Mouse (Mus musculus) urinary bladder, postnatal 25 days (tissue): ENCODE results near the gene Rbbp4.

ENCODE experiments used
- DNase-seq: peaks from one replicate; pipeline ENCODE4 v3.0.0; 2022; ENCODE audit warnings: low spot score

Rbbp4 gene

DNA sequence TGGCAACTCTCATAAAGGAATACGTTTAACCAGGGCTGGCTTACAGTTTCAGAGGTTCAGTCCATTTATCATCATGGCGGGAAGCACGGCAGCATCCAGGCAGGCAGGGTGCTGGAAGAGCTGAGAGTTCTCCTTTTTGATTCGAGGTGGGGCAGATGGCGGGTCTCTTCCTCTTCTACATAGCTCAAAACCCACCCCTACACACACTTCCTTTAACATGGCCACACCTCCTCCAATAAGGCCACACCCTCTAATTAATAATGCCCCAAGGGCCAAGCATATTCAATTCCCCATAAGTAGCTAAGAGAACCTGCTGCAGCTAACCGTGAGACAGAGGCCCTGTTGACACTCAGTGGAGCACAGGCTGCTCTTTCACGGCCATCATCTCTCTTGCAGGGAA, 42.3 kb downstream of the Rbbp4 start:
- no peak for DNase-seq

DNA sequence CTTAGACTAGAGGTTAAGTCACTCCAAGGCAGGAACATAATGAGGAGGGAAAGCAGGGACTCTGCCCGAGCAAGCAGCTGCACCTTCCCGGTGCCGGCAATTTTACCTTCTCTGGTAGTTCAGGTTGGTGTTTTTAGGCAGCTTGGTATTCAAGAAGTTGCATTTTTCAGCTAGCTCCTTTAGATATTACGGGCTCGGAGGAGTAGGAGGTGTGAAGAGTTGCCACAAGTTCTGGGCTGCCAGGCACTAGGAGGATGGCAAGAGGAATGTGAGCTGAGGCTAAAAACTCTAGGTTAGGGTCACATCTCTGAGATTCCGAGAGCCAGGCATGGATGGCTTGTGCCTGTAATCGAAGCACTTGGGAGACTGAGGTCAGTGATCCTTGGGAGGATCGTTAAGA, 45.5 kb downstream of the Rbbp4 start:
- no peak for DNase-seq

DNA sequence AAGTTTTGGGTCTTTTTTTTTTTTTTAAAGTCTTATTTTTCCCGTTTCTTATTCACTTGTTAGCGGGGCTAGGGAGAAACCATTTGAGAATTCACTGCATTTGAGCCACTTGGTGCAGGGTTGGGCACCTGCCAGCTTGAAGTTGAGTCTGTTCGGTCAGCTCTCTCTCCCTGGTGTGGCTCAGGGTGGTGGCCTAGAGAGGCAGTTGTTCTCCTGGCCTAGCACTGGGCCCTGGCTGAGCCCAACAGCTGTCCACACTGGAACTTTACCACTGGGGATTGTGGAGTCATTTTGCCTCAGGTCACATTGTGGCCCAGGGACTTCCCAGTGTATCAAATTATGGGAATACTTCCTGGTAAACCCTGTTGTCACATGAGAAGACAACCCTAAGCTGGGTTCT, 47.1 kb downstream of the Rbbp4 start:
- no peak for DNase-seq

DNA sequence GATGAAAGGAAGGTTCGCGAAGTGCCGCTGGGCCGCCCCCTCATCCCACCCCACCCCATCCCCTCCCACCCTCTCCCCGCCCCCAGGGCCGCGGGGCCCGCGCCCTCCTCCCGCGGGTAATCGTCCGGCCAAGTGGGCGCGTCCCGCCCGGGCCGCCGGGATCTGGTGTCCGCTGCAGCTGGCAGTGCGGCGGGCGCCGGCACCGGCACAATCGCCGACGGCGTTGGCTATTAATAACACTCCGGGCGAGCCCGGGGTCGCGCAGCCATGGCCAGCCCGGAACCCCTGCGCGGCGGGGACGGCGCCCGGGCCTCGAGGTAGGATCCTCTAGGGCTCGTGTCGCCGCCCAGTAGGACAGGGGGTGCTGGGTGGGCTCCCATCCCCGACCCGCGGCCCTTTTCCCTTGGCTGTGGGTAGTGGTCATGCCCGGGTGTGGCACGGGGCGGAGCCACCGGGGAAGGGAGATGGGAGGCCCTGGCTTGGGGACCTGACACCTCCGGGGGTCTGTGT, 47.6 kb downstream of the Rbbp4 start, which contains the start of gene Sync:
Gene Sync, plus strand, starts transcription at position 146 of the 510 bp plus-strand sequence.
- DNase-seq = peak; percentile 28

DNA sequence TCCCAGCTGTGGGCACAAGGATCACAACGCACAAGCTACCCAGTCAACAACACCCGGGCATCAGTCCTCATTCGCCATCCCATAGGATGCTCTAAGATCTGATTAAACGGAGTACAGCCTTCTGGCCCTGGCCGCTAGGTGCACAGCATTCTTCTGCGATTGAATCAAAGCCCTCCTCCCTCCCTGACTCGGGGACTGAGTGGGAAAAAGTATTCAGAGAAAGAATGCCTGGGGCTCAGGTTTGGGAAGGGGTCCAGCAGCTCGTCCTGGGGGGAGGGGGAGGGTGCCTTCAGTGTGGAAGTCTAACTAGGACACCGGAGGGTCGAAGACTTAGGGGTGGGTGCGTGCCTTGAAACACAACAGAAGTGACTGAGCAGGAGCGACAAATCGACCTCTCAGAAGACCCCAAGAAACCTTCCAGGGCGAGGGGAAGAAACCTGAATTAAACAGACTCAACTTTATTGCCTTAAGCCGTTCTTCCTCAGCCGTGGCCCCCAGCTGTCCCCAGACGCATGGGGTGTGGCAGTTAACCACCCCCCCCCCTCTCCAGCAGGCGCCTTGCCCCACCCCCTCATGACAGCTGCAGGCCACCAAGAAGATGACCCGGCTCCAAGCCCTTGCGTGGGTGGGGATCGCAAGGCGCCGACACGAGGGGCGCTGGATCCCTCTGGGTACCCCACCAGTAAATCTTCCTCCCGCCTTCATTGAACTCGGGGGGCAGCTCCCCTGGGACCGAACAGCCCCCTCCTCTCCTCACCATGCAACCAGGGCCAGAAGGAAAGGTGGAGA, 48.3 kb downstream of the Rbbp4 start:
- DNase-seq = no peak

DNA sequence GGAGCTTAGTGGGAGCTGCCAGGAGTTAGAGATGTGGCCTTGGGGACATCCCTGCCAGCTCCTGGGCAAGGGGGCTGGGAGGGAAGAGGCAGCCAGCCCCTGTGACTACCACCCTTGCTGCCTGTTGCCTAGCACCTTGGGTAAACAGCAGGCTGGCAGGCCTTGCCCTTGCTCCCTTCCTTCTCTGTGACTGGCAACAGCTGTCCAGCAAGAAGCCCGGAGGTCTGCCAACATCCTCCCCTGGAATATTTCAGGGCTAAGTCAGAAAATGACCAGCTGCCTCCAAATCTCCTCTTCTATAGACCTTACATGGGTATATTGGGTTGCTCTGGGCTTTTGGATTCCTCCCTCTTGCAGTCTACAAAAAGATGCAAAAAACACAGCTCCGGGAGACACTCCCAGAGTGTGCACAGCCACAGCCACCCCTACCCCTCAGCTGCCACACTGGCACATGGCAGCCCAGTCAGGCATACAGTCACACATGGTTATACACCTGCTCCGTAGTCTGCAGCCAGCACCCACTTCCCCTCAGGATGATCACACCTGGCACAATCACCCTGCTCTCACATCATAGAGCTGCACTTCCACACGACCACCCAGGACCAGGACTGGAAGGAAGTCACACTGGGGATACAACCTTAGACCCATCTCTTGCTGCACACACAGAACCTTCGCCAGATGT, 49.0 kb downstream of the Rbbp4 start:
- DNase-seq = no peak

DNA sequence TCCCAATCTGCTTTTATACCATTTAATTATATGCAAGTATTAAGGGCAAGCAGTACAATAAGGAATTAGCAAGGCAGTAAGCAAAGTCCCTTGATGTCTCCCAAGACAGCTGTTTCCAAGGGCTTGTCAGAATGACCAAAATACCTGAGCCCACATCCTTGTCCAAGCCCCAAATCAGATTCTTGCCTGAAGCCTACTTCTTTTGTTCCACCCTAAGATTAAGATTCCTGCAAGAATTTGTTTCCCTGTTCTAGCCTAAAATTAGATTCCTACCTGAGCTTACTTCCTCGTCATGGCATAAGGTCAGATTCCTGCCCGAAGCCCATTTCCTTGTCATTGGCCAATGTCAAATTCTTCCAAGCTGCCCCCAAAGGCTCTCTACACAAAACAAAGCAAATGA, 50.5 kb downstream of the Rbbp4 start:
- no peak for DNase-seq

DNA sequence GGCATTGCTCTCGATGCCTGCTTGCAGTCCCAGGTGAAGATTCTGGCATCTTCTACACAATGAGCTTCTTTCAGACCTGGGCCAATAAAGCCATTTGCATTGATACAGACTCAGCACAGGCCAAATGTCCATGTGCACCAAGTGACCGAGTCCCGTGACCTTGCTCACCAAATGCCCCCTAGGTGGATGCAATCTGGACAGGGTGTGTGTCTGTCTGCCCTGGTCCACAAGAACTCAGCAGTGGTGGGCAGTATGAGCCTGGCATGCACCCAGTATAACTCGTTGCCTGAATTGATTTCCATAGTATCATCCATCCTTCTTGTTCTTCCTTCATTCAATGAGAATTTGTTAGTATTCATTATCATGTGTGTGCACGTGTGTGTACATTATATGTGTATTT, 51.9 kb downstream of the Rbbp4 start:
- DNase-seq = no peak

DNA sequence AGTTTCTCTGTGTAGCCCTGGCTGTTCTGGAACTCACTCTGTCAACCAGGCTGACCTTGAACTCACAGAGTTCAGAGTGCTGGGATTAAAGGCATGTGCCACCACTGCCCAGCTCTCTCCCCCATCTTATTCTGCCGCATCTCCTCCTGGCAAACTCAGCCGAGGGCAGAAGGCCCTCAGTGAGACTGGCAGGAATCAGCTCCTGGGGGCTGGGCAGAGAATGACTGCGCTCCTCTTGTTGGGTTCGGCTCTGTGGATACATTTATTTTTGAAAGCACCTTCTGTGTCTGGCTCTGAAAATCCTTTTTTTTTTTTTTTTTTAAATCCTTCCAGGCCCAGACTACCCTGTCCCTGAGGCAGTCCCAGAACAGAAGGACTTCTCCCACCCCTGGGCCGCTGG, 52.4 kb downstream of the Rbbp4 start:
- DNase-seq = no peak

DNA sequence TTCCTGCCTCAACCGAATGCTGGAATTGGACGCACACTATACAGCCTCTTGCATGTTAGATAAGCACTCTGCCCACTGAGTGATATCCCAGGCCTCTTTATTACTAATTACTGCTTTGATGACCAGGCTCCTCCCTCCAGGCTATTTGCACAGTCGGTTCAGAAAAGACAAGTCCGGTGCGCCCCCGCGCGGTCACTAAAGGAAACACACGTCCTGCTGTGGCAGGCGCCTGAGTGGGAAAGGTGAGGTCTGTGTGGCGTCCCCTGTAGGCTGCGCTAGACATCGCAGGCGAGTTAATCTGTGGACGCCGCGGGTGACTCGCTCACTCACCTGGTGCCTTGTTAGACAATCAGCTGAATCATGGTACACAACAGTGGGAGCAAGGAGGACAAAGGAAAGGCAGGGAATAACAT, 58.7 kb downstream of the Rbbp4 start:
- peak; percentile 98 for DNase-seq

DNA sequence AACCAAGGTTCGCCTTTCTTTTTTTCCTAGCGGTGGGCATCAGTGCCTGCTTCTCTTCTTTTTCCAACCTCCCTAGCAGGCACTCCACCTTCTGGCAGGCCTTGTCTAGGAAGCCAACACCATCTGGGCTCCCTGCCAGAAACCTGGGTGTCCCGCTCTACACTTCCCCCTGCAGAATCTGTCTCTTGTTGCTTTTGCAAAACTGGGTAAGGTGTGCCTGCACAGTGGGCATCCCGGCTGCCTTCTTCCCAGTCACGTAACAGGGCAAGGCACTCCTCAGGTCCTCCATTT, 62.5 kb downstream of the Rbbp4 start:
- DNase-seq = peak; percentile 69

DNA sequence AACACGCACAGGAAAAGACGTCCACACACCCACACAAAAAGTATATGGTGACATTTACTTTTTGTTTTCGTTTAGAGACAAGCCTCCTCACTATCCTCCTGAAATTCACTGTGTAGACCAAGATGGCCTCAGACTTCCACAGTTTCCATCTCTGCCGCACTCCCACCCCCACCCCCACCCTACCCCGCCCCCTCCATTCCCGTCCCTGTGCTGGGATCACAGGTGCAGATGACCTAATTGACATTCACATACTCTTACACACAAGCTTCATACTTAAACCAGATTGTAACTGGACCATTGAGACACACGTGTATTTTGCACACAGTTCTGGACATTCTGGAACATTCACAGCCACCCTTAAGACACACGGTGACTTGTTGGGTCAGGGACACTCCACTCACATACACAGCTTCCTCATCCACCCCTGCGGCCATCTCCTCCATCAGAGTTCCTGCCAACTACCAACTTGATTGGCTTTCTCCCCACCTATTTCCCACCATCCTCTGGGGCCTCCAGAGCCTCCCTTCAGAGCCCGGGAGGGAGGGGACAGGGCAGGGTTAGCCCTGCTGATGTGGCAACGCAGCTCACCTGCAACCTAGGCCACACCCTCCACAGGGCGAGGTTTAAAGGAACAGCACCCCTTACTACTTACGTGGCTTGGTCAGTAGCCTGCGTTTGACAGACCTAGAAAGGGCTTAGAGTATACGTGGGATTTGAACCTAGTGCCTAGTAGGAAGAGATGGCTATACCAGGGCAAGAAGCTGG, 63.0 kb downstream of the Rbbp4 start:
- peak; percentile 36 for DNase-seq

DNA sequence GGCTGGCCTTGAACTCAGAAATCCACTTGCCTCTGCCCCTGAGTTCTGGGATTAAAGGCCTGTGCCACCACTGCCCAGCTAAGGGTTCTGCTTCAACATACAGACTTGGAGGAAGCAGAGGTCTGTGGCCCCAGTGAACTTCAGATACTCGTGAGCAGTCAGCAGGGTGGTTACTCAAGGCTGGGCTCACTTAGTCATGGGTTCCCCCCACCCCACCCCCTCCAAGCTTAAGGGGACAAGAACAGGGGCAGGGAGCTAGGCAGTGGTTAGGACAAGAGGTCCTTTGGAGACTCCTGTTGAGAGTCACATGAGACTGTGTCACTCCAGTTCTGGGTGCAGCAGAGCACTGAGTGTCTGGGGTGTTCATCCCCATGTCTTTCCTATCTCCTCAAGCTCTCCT, 66.5 kb downstream of the Rbbp4 start:
- no peak for DNase-seq

DNA sequence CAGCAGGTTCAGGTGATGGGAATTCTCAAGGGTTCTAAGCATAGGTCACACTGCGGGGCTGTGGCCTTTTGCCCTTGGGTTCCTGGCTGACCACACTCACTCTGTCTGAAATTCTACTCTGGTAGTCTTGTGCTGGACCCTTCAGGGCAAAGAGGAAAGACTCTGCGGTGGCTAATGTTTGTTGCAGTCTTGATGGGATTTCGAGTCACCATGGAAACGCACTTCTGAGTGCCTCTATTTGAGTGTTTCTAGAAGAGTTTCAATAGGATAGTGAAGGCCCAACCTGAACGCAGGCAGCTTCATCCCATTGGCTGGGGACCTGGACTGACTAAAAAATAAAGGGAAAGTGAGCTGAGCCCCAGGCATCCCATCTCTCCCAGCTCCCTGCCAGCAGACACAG, 68.3 kb downstream of the Rbbp4 start:
- no peak for DNase-seq

DNA sequence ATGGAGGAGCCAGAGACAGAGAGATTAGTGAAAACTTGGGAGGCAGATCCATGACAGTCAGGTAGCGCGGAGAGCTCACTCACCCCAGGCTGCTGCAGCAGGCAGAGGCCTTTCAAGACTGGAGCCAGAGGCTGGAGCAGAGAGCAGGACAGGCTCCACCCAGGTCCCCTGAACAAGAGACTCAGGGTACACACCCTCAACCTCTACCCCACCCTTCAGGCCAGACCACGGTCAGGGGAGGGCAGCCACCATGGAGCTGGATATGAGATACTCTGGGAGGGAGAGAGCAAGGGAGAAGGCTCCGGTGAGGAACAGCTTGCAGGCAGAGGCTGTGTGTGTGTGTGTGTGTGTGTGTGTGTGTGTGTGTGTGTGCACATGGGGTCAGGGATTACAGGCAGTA, 69.0 kb downstream of the Rbbp4 start:
- DNase-seq = no peak

DNA sequence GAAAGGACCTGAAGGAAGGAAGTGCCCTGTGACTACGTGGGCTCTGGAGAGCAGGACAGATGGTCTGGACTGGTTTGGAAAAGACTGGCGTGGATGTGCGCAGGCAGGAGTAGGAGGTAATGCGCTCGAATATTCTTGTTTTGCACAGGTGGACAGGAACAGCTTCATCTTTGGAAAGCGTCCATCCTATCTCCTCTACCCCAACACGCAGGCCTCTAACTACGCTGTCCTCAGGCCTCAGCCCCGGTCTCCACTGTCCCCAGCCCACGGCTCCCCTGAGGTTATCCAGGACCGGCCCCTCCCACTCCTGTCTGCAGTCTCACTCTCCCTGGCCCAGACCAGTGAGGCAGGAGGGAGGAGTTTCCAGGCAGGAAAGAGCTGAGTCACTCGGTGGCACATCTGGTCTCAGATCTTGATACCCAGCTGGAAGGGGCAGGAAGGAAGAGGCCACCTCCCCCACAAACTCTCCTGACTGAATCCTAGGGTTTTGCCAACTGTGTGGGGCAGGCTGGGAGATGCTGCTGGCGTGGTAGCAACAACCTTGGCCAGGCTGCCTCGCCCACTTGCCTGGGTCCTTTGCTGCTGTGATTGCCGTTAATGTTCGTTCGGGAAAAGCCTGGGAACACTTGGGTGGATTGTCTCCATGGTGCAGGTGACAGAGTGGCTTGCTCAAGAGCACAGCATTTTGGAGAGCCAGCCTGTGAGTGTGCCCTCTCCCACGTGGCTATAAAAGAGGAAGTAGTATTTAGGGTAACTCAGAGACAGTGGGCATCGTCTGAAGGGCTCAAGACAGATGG, 71.7 kb downstream of the Rbbp4 start:
- DNase-seq = no peak

DNA sequence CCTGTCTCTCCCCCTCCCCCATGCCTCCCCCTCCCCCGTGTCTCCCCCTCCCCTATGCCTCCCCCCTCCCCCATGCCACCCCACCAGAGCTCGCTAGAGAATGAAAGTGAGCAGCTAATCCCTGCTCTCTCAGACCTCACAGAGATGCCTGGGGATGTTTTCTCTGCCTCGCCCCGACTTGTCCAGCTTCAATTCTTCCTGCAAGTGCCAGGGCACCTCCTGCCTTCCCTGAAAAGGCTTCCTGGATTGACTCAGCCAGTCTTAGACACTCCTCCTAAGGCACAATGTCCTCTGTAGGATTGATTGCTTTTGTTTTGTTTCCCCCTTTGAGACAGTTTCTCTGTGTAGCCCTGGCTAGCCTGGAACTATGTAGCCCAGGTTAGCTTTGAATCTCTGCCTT, 74.0 kb downstream of the Rbbp4 start, which contains the start of gene C77080:
Gene C77080, minus strand, starts transcription at position 209 of the 400 bp plus-strand sequence.
- no peak for DNase-seq

DNA sequence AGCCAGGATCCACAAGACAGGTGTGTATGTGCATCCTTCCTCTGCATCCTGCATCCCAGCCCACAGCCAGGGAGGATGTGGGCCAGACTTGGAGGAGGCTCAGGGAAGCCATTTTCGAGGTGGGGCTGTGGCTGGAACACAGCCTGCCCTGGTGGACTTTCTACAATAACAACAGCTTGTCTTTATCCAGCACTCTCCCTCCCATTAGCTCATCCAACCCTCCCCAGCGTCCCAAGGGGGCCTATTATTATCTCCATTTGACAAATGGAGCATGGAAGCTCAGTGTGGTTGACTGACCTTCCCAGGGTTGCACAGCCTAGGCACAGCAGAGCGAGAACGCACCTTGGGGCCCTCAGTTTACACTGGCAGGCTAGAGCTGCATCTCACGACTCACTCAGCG, 74.5 kb downstream of the Rbbp4 start:
- no peak for DNase-seq

DNA sequence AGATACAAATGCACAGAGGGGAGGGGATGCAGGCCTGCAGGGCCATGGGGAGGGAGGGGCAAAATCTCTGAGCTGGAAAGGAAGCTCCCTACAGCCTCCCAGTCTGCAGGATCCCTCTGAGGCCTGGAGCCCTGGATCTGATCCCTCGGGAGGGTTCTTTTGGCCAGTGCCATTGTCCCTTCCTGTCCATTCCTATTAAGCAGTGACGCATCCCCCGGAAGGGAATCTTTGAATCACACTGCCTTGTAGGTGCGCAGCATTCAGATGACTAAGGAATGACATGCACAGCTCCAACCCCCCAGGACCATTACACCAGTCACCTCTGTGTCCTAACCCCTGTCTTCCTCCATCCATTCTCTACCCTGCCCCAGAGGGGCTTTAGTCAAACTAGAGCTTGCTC, 76.1 kb downstream of the Rbbp4 start:
- DNase-seq = no peak
